ENCODE assay signal across 8 mouse cellular contexts in genomic region chr13:70841421-70841904, GRCm38 (mm10). TPM values are rescaled to one million over a fixed set of nuclear protein-coding genes. Genes with fewer than 3 reads are reported as not detected.
DNase-seq lines count a peak whose midpoint lies in the region; ATAC-seq lines count a peak whose summit lies in the region.

Adamts16 (minus strand) TSS chr13:70841811.

- WGBS in heart, embryonic 14.5 days = 6% methylated on average over 17 of the region's 18 CpGs
- WGBS in hindbrain, embryonic 16.5 days = 1% methylated on average over 18 of the region's 18 CpGs
- 2% methylated on average over 18 of the region's 18 CpGs for WGBS in midbrain, embryonic 10.5 days

- H3K4me2 ChIP-seq in heart, embryonic 14.5 days (ENCODE audit: low read length) = peak within 1 kb of the TSS; percentile 68
- H3K4me2 ChIP-seq in hindbrain, embryonic 16.5 days (ENCODE audit: low read length) = peak within 1 kb of the TSS; percentile 91

- peak within 1 kb of the TSS; percentile 30; the same call in 1 of the 2 replicates for H3K9ac ChIP-seq in heart, embryonic 14.5 days (ENCODE audit: low read length)
- peak within 1 kb of the TSS; percentile 70 for H3K9ac ChIP-seq in hindbrain, embryonic 16.5 days (ENCODE audit: low read depth, low read length)

- no peak for ATAC-seq in heart, embryonic 14.5 days (ENCODE audit: insufficient number of reproducible peaks, insufficient read depth, low FRiP score, low read depth)
- peak; percentile 77 for ATAC-seq in hindbrain, embryonic 16.5 days

- H3K27me3 ChIP-seq in heart, embryonic 14.5 days (ENCODE audit: control insufficient read depth, insufficient read depth, low read length) = peaks cover 28% of the 10 kb centered on the region
- no peaks in the 10 kb centered on the region; the same call in 1 of the 2 replicates for H3K27me3 ChIP-seq in hindbrain, embryonic 16.5 days (replicated peaks; ENCODE audit: control insufficient read depth, insufficient read depth, low read length)
- H3K27me3 ChIP-seq in midbrain, embryonic 10.5 days (ENCODE audit: low read depth, poor library complexity, severe bottlenecking) = peaks cover 35% of the 10 kb centered on the region

- H3K4me1 ChIP-seq in heart, embryonic 14.5 days (ENCODE audit: control insufficient read depth in 2 of 2, insufficient read depth in 2 of 2, low read length in 2 of 2) = no peaks in the 10 kb centered on the region; a peak in 1 of 4 replicates
- peaks cover 5% of the 10 kb centered on the region for H3K4me1 ChIP-seq in hindbrain, embryonic 16.5 days (ENCODE audit: control insufficient read depth, insufficient read depth, low read depth, low read length)
- peaks cover 17% of the 10 kb centered on the region for H3K4me1 ChIP-seq in midbrain, embryonic 10.5 days

- no peaks in the 10 kb centered on the region for H3K9me3 ChIP-seq in heart, embryonic 14.5 days (ENCODE audit: control insufficient read depth, low read length)
- H3K9me3 ChIP-seq in hindbrain, embryonic 16.5 days (ENCODE audit: control insufficient read depth, low read length) = no peaks in the 10 kb centered on the region
- no peaks in the 10 kb centered on the region for H3K9me3 ChIP-seq in midbrain, embryonic 10.5 days (replicated peaks)

- DNase-seq in heart, postnatal 4 days = no peak
- peak; percentile 22 for DNase-seq in cerebellum, adult 9-11 months
- DNase-seq in midbrain, embryonic 10.5 days (ENCODE audit: low spot score) = peak; percentile 29
- DNase-seq in adrenal gland, adult 2 months = no peak
- no peak for DNase-seq in gastrocnemius, postnatal 4 days (ENCODE audit: low spot score in 2 of 2)
- no peak for DNase-seq in gastrocnemius, postnatal 25 days

- H3K36me3 ChIP-seq in heart, embryonic 14.5 days (ENCODE audit: control insufficient read depth, insufficient read depth, low read length) = no peaks in the 10 kb centered on the region
- H3K36me3 ChIP-seq in hindbrain, embryonic 16.5 days (ENCODE audit: control insufficient read depth, insufficient read depth, low read length) = no peaks in the 10 kb centered on the region
- no peaks in the 10 kb centered on the region for H3K36me3 ChIP-seq in midbrain, embryonic 10.5 days

- no peak within 1 kb of the TSS for H3K27ac ChIP-seq in heart, embryonic 14.5 days (replicated peaks in 1 of 2; ENCODE audit: control insufficient read depth in 1 of 2, insufficient read depth in 1 of 2, low read depth in 2 of 2, low read length in 2 of 2)
- H3K27ac ChIP-seq in hindbrain, embryonic 16.5 days (ENCODE audit: low read depth, low read length) = peak within 1 kb of the TSS; percentile 9; the same call in 1 of the 2 replicates
- no peak within 1 kb of the TSS for H3K27ac ChIP-seq in midbrain, embryonic 10.5 days (replicated peaks)

- H3K4me3 ChIP-seq in heart, embryonic 14.5 days (ENCODE audit: control insufficient read depth in 1 of 2, insufficient read depth in 1 of 2, low read depth in 1 of 2, low read length in 2 of 2) = peak within 1 kb of the TSS; percentile 26 to 32
- peak within 1 kb of the TSS; percentile 58 for H3K4me3 ChIP-seq in hindbrain, embryonic 16.5 days (ENCODE audit: low read length)
- H3K4me3 ChIP-seq in midbrain, embryonic 10.5 days = peak within 1 kb of the TSS; percentile 53

RNA-seq across cellular contexts. Expression of gene Adamts16, which starts in this region (rescaled TPM):
- polyA plus RNA-seq in heart, embryonic 14.5 days (2014; fragmentation: Nextera tagmentation; extraction: Ambion mirVana) = 0.08 and 0.31 TPM in 2 replicates
- total RNA-seq in heart, postnatal 4 days (2021) = under 1 TPM; 0.48 to 0.52 TPM
- polyA plus RNA-seq in hindbrain, embryonic 16.5 days (2015; fragmentation: Nextera tagmentation; extraction: Ambion mirVana) = 2.7 and 3.6 TPM in 2 replicates
- polyA plus RNA-seq in midbrain, embryonic 10.5 days (2016; fragmentation: Nextera tagmentation; extraction: Ambion mirVana) = 0.25 and 0.27 TPM in 2 replicates
- under 1 TPM; 0.17 to 0.29 TPM for total RNA-seq in adrenal gland, adult 2 months (2021)
- polyA plus RNA-seq in adrenal gland, adult 2 months (2012; rRNA removed) = 0.38 and 0.46 TPM in 2 replicates
- 1 to 10 TPM; 3.3 TPM for total RNA-seq in gastrocnemius, postnatal 4 days (2021)
- 1 to 10 TPM in 1 of 2 experiments, under 1 TPM in 1; 0.90 to 1.1 TPM for total RNA-seq in gastrocnemius, postnatal 25 days (2021)

Comparison
In these comparisons a context has a peak if more than half of its experiments do, and no peak if none do; other contexts are left out.
1. Peak in DNase-seq and H3K4me3 ChIP-seq in midbrain, embryonic 10.5 days; RNA of the gene not detected or under 1 TPM.